Mouse (Mus musculus): ENCODE results near the gene C130050O18Rik. TPM values are rescaled to one million over a fixed set of nuclear protein-coding genes. Genes with fewer than 3 reads are reported as not detected.
A peak's percentile ranks its signal among the peaks of the same experiment; 100 is the strongest.

C130050O18Rik gene
- polyA plus RNA-seq, 1 experiment from 2014 or later, result 1.7 TPM

GRCm38 (mm10) chr5:139367884-139368458 lies 37.1 kb upstream of the C130050O18Rik start:
- peaks cover 25% of the 10 kb centered on the region for H3K4me1 ChIP-seq (replicated peaks; ENCODE audit: control insufficient read depth, insufficient read depth, low read length)
- H3K4me3 ChIP-seq (ENCODE audit: low read length), result no peak overlapping the region
- H3K9ac ChIP-seq (ENCODE audit: low read length), result no peak overlapping the region
- no peaks in the 10 kb centered on the region for H3K27me3 ChIP-seq (ENCODE audit: control insufficient read depth, insufficient read depth, low read depth, low read length)
- no peaks in the 10 kb centered on the region for H3K36me3 ChIP-seq (ENCODE audit: control insufficient read depth, insufficient read depth, low read length)
- H3K27ac ChIP-seq (ENCODE audit: low read length), result no peak overlapping the region
- 91% methylated on average over 4 of the region's 4 CpGs for WGBS
- no peaks in the 10 kb centered on the region for H3K9me3 ChIP-seq (ENCODE audit: control insufficient read depth, low read length)
- H3K4me2 ChIP-seq (ENCODE audit: low read depth, low read length), result no peak overlapping the region
- no peak for ATAC-seq (ENCODE audit: low read depth)

- no peak overlapping the region for H3K9ac ChIP-seq (ENCODE audit: low read length)
These were observed 36.3 kb upstream of the C130050O18Rik start for GRCm38 (mm10) chr5:139368638-139369320.

GRCm38 (mm10) chr5:139370336-139370735 lies 34.7 kb upstream of the C130050O18Rik start:
- Histone ChIP-seq H3K4me2 (ENCODE audit: low read depth, low read length) (no peak overlapping the region), H3K9ac (ENCODE audit: low read length) (peak overlapping the region; percentile 8; the same call in 1 of the 2 replicates)
- 72% methylated on average over 6 of the region's 6 CpGs for WGBS

More at GRCm38 (mm10) chr5:139368638-139369320, 36.3 kb upstream of the C130050O18Rik start:
- no peak for ATAC-seq (ENCODE audit: low read depth)
- WGBS, result 85% methylated on average over 11 of the region's 11 CpGs
- Histone ChIP-seq H3K4me2 (ENCODE audit: low read depth, low read length) (no peak overlapping the region), H3K9me3 (ENCODE audit: control insufficient read depth, low read length) (no peaks in the 10 kb centered on the region), H3K27me3 (ENCODE audit: control insufficient read depth, insufficient read depth, low read depth, low read length) (no peaks in the 10 kb centered on the region), H3K4me3 (ENCODE audit: low read length) (no peak overlapping the region), H3K4me1 (replicated peaks; ENCODE audit: control insufficient read depth, insufficient read depth, low read length) (peaks cover 25% of the 10 kb centered on the region), H3K27ac (ENCODE audit: low read length) (no peak overlapping the region), H3K36me3 (ENCODE audit: control insufficient read depth, insufficient read depth, low read length) (no peaks in the 10 kb centered on the region)

GRCm38 (mm10) chr5:139371118-139371517 lies 34.0 kb upstream of the C130050O18Rik start:
- Histone ChIP-seq H3K27me3 (ENCODE audit: control insufficient read depth, insufficient read depth, low read depth, low read length) (no peaks in the 10 kb centered on the region), H3K4me3 (ENCODE audit: low read length) (peak overlapping the region; percentile 80), H3K4me2 (ENCODE audit: low read depth, low read length) (peak overlapping the region; percentile 94), H3K9ac (ENCODE audit: low read length) (peak overlapping the region; percentile 97), H3K4me1 (replicated peaks; ENCODE audit: control insufficient read depth, insufficient read depth, low read length) (peaks cover 22% of the 10 kb centered on the region), H3K9me3 (ENCODE audit: control insufficient read depth, low read length) (no peaks in the 10 kb centered on the region), H3K36me3 (ENCODE audit: control insufficient read depth, insufficient read depth, low read length) (no peaks in the 10 kb centered on the region), H3K27ac (ENCODE audit: low read length) (no peak overlapping the region; the same call in 1 of the 2 replicates)
- WGBS, result 50% methylated on average over 5 of the region's 5 CpGs
- no peak for ATAC-seq (ENCODE audit: low read depth)

More at GRCm38 (mm10) chr5:139370336-139370735, 34.7 kb upstream of the C130050O18Rik start:
- ATAC-seq (ENCODE audit: low read depth), result no peak
- Histone ChIP-seq H3K27ac (ENCODE audit: low read length) (no peak overlapping the region; the same call in 1 of the 2 replicates), H3K27me3 (ENCODE audit: control insufficient read depth, insufficient read depth, low read depth, low read length) (no peaks in the 10 kb centered on the region), H3K4me1 (replicated peaks; ENCODE audit: control insufficient read depth, insufficient read depth, low read length) (peaks cover 23% of the 10 kb centered on the region), H3K4me3 (ENCODE audit: low read length) (no peak overlapping the region), H3K36me3 (ENCODE audit: control insufficient read depth, insufficient read depth, low read length) (no peaks in the 10 kb centered on the region), H3K9me3 (ENCODE audit: control insufficient read depth, low read length) (no peaks in the 10 kb centered on the region)

GRCm38 (mm10) chr5:139371631-139372401 lies 33.3 kb upstream of the C130050O18Rik start:
- H3K27me3 ChIP-seq (ENCODE audit: control insufficient read depth, insufficient read depth, low read depth, low read length), result no peaks in the 10 kb centered on the region
- H3K4me1 ChIP-seq (replicated peaks; ENCODE audit: control insufficient read depth, insufficient read depth, low read length), result peaks cover 23% of the 10 kb centered on the region
- peak overlapping the region; percentile 80 for H3K4me3 ChIP-seq (ENCODE audit: low read length)
- H3K27ac ChIP-seq (ENCODE audit: low read length), result peak overlapping the region; percentile 81
- 1% methylated on average over 39 of the region's 39 CpGs for WGBS
- H3K9ac ChIP-seq (ENCODE audit: low read length), result peak overlapping the region; percentile 97
- no peaks in the 10 kb centered on the region for H3K36me3 ChIP-seq (ENCODE audit: control insufficient read depth, insufficient read depth, low read length)
- peak; percentile 96 for ATAC-seq (ENCODE audit: low read depth)
- H3K9me3 ChIP-seq (ENCODE audit: control insufficient read depth, low read length), result no peaks in the 10 kb centered on the region
- H3K4me2 ChIP-seq (ENCODE audit: low read depth, low read length), result peak overlapping the region; percentile 94

- Histone ChIP-seq H3K36me3 (ENCODE audit: control insufficient read depth, insufficient read depth, low read length) (no peaks in the 10 kb centered on the region), H3K4me1 (replicated peaks; ENCODE audit: control insufficient read depth, insufficient read depth, low read length) (peaks cover 36% of the 10 kb centered on the region), H3K9me3 (ENCODE audit: control insufficient read depth, low read length) (no peaks in the 10 kb centered on the region), H3K4me2 (ENCODE audit: low read depth, low read length) (no peak overlapping the region), H3K27me3 (ENCODE audit: control insufficient read depth, insufficient read depth, low read depth, low read length) (no peaks in the 10 kb centered on the region), H3K27ac (ENCODE audit: low read length) (no peak overlapping the region), H3K9ac (ENCODE audit: low read length) (no peak overlapping the region), H3K4me3 (ENCODE audit: low read length) (no peak overlapping the region)
- no peak for ATAC-seq (ENCODE audit: low read depth)
- 93% methylated on average over 3 of the region's 3 CpGs for WGBS
These were observed 32.0 kb upstream of the C130050O18Rik start for GRCm38 (mm10) chr5:139373126-139373525.

GRCm38 (mm10) chr5:139373889-139374444 lies 31.1 kb upstream of the C130050O18Rik start:
- H3K4me1 ChIP-seq (replicated peaks; ENCODE audit: control insufficient read depth, insufficient read depth, low read length), result peaks cover 43% of the 10 kb centered on the region
- 66% methylated on average over 6 of the region's 6 CpGs for WGBS
- no peaks in the 10 kb centered on the region for H3K9me3 ChIP-seq (ENCODE audit: control insufficient read depth, low read length)
- ATAC-seq (ENCODE audit: low read depth), result no peak
- no peak overlapping the region for H3K27ac ChIP-seq (ENCODE audit: low read length)
- H3K36me3 ChIP-seq (ENCODE audit: control insufficient read depth, insufficient read depth, low read length), result no peaks in the 10 kb centered on the region
- no peaks in the 10 kb centered on the region for H3K27me3 ChIP-seq (ENCODE audit: control insufficient read depth, insufficient read depth, low read depth, low read length)
- H3K9ac ChIP-seq (ENCODE audit: low read length), result no peak overlapping the region
- H3K4me2 ChIP-seq (ENCODE audit: low read depth, low read length), result no peak overlapping the region
- no peak overlapping the region for H3K4me3 ChIP-seq (ENCODE audit: low read length)

GRCm38 (mm10) chr5:139374841-139375240 lies 30.2 kb upstream of the C130050O18Rik start:
- no peak overlapping the region for H3K9ac ChIP-seq (ENCODE audit: low read length)
- no peak for ATAC-seq (ENCODE audit: low read depth)
- H3K4me3 ChIP-seq (ENCODE audit: low read length), result no peak overlapping the region
- H3K27ac ChIP-seq (ENCODE audit: low read length), result no peak overlapping the region
- H3K4me2 ChIP-seq (ENCODE audit: low read depth, low read length), result no peak overlapping the region
- no peaks in the 10 kb centered on the region for H3K27me3 ChIP-seq (ENCODE audit: control insufficient read depth, insufficient read depth, low read depth, low read length)
- 81% methylated on average over 2 of the region's 2 CpGs for WGBS
- peaks cover 52% of the 10 kb centered on the region for H3K4me1 ChIP-seq (replicated peaks; ENCODE audit: control insufficient read depth, insufficient read depth, low read length)
- no peaks in the 10 kb centered on the region for H3K36me3 ChIP-seq (ENCODE audit: control insufficient read depth, insufficient read depth, low read length)
- H3K9me3 ChIP-seq (ENCODE audit: control insufficient read depth, low read length), result no peaks in the 10 kb centered on the region

Measured in lung, embryonic 16.5 days (tissue).